Mouse (Mus musculus) stomach, embryonic 15.5 days (tissue): ENCODE results near the gene Sohlh1. TPM values are rescaled to one million over a fixed set of nuclear protein-coding genes. Genes with fewer than 3 reads are reported as not detected.

Source experiments
- ATAC-seq: fragments of 200-750 bp; cut with Nextera tagmentation; 2 replicates; pipeline ENCODE4 v1.8.0; 2017; ENCODE audit warnings: low read depth, moderate number of reproducible peaks, moderate TSS enrichment; ENCODE audit not compliant: insufficient read depth, low FRiP score
- H3K27ac ChIP-seq: fragments of 300-500 bp; sonication (generic); 2 replicates; pipeline ENCODE4 v1.5.1; 2015; ENCODE audit warnings: mild to moderate bottlenecking, inconsistent platforms
- H3K27me3 ChIP-seq: fragments of 300-500 bp; sonication (generic); replicated peaks from 2 replicates; pipeline ENCODE4 v1.6.1; 2015; ENCODE audit warnings: inconsistent platforms
- H3K36me3 ChIP-seq: fragments of 300-500 bp; sonication (generic); 2 replicates; pipeline ENCODE4 v1.6.1; 2015; ENCODE audit warnings: inconsistent platforms
- H3K4me1 ChIP-seq: fragments of 300-500 bp; sonication (generic); 2 replicates; pipeline ENCODE4 v1.6.1; 2015; ENCODE audit warnings: inconsistent platforms
- H3K4me2 ChIP-seq: fragments of 300-500 bp; sonication (generic); 2 replicates; pipeline ENCODE4 v1.6.1; 2015; ENCODE audit warnings: mild to moderate bottlenecking, inconsistent platforms
- H3K4me3 ChIP-seq: fragments of 300-500 bp; sonication (generic); replicated peaks from 2 replicates; pipeline ENCODE4 v1.5.1; 2015; ENCODE audit warnings: inconsistent platforms
- H3K9ac ChIP-seq: fragments of 300-500 bp; sonication (generic); 2 replicates; pipeline ENCODE4 v1.6.1; 2015; ENCODE audit warnings: inconsistent platforms
- H3K9me3 ChIP-seq: fragments of 300-500 bp; sonication (generic); 2 replicates; pipeline ENCODE4 v1.6.1; 2016; ENCODE audit warnings: inconsistent platforms
- WGBS: fragments of 180-500 bp; shearing (Covaris S2); methylation state at CpG from one replicate; pipeline ENCODE4 v1.1.7; 2015; 5-methylcytosine and 5-hydroxymethylcytosine counted together
- polyA plus RNA-seq: library from polyadenylated mRNA; unstranded; fragments of >200 nt; fragmentation: Nextera tagmentation; extraction: Ambion mirVana; gene quantifications from 2 replicates; pipeline ENCODE4 v1.2.1, GENCODE M21; 2015

Gene Sohlh1
- polyA plus RNA-seq, 1 experiment from 2014 or later, result not detected

DNA sequence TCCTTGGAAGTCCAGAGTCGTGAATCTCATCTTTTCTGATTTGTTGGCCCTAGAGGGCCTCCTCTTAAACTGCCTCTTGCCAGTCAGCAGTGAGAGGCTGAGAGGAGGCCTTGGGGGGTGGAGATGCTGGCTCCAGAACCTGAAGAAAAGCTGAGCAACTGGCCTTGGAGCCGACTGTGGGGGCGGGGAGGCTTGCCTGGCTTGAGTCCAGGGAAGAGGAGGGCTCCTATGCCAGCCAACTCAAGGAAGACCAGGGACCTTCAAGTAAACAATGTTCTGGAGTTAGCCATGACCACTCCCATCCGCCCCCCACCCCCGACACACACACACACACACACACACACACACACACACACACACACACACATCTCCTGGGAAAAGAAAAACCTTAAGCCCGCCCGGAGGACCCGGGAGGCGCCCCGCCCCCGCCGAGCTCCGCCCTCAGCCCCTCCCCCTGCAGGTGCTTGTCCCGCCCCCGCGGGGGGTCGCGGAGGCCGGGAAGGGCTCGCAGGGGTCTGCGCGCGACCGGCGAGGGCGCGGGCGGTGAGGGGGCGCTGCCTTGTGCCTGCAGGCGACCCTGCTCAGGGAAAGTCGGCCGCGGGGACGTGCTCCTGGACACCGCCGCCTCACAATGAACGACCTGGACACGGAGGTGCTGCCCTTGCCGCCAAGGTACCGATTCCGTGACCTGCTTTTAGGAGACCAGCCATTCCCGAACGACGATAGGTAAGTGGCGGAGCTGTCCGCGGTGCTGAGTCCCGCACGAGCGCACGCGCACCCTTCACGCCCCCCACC is 16.5 kb upstream of the Sohlh1 start, which contains the start of gene Kcnt1:
Kcnt1 (plus strand) TSS at position 398 of the 795 bp plus-strand sequence.
- peaks cover 18% of the 10 kb centered on the region for H3K4me1 ChIP-seq
- under 1% methylated on average over 48 of the region's 53 CpGs for WGBS
- ATAC-seq, result no peak
- peak within 1 kb of the TSS; percentile 94 for H3K4me2 ChIP-seq
- peak within 1 kb of the TSS; percentile 47 for H3K4me3 ChIP-seq
- peaks cover 35% of the 10 kb centered on the region for H3K27me3 ChIP-seq
- H3K36me3 ChIP-seq, result no peaks in the 10 kb centered on the region
- H3K9ac ChIP-seq, result no peak within 1 kb of the TSS
- no peak within 1 kb of the TSS for H3K27ac ChIP-seq
- H3K9me3 ChIP-seq, result no peaks in the 10 kb centered on the region

DNA sequence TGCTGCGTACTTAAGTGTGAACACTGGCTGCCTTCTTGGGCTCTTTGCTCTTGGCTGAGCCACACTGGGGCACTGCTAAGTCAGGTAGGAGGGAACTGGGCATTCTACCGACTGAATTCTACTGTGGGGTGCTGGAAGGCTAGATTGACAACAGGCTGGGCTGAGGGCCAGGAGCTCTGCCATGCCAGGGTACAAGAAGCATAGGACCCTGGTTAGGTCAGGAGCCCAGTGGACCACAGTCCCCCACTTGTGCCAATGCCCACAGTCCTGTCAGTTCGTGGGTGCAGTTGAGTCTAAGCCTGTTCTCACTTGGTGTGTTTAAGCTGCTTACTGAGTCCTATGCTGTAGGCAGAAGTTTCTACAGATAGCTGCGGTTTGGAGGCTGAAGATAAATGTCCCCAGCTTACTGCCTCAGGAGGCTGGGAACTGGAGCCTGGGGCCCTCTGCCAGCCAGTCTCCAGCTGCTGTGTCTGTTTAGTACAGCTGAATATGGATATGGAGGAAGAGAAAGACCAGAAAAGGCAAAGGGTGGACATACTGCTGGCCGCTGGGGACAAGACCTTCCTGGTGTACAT is 15.7 kb upstream of the Sohlh1 start:
- Histone ChIP-seq H3K4me2 (peak overlapping the region; percentile 94), H3K9me3 (no peaks in the 10 kb centered on the region), H3K36me3 (no peaks in the 10 kb centered on the region), H3K4me1 (peaks cover 18% of the 10 kb centered on the region), H3K9ac (no peak overlapping the region), H3K4me3 (no peak overlapping the region), H3K27me3 (peaks cover 35% of the 10 kb centered on the region), H3K27ac (no peak overlapping the region)
- WGBS, result 58% methylated on average over 5 of the region's 5 CpGs
- no peak for ATAC-seq

DNA sequence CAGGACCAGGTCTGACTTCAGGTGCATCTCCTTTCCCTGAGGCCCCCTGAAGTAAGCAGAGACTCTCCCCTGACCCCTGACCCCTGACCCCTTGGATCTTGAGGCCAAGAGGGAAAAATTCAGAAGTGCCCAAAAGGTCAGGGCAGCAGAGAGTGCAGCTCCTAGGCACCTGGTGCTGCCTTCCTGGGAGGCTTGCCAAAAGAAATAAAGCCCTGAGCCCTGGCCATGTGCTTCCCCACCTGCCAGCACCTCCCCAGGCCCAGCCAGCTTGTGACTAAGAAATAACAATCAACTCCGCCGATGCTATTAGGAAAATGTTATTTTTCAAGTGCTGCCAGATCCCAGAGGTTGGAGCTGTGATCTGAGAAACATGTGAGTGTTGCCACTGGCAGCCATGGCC is 15.0 kb upstream of the Sohlh1 start:
- Histone ChIP-seq H3K27ac (no peak overlapping the region), H3K4me1 (peaks cover 18% of the 10 kb centered on the region), H3K9me3 (no peaks in the 10 kb centered on the region), H3K9ac (no peak overlapping the region), H3K4me2 (no peak overlapping the region), H3K4me3 (no peak overlapping the region), H3K27me3 (peaks cover 35% of the 10 kb centered on the region), H3K36me3 (no peaks in the 10 kb centered on the region)
- no peak for ATAC-seq
- 56% methylated on average over 2 of the region's 2 CpGs for WGBS

DNA sequence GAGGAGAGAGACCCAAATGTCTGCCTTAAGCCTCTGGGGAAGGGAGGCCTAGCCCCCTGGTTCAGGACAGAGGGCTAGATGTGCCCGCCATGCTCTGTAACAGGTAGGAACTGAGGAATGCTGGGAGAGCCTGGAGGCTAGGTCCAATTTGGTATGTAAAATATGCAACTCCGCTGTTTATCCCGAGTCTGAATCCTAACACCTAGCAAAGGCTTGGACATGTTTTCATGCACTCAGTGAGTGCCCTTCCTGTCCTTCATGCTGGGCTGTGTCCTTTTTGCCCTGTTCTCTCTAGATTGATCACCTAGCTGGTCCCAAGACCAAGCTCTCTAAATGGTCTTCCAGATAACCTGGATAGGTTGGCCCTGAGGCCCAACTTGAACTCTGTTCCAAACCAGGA is 12.8 kb upstream of the Sohlh1 start:
- Histone ChIP-seq H3K27ac (no peak overlapping the region), H3K36me3 (no peaks in the 10 kb centered on the region), H3K27me3 (peaks cover 23% of the 10 kb centered on the region), H3K9ac (no peak overlapping the region), H3K9me3 (no peaks in the 10 kb centered on the region), H3K4me1 (peaks cover 18% of the 10 kb centered on the region), H3K4me2 (no peak overlapping the region), H3K4me3 (no peak overlapping the region)
- WGBS, result 74% methylated on average over 3 of the region's 3 CpGs
- ATAC-seq, result no peak

DNA sequence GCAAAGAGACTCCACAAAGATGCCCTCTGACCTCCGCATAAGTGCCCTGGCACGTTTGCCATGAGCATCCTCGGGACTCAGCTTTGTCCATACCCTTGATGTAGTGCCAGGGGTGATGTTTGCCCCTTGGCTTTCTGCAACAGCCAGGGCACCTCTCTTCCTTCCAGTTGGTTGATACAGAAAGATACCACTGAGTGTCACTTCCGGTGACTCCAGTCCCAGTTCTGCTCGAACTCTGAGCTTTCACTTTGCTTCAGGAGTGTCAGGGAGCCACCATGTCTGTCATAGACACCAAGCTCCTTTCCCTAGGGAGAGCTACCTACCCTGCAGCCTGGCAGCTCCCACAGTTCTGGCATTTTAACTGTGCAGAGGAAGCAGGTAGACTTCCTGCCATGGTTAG is 7.0 kb upstream of the Sohlh1 start:
- WGBS, result 60% methylated on average over 5 of the region's 5 CpGs
- H3K4me2 ChIP-seq, result no peak overlapping the region
- no peaks in the 10 kb centered on the region for H3K36me3 ChIP-seq
- H3K9me3 ChIP-seq, result no peaks in the 10 kb centered on the region
- H3K27me3 ChIP-seq, result no peaks in the 10 kb centered on the region
- no peak for ATAC-seq
- no peak overlapping the region for H3K27ac ChIP-seq
- no peak overlapping the region for H3K4me3 ChIP-seq
- no peak overlapping the region for H3K9ac ChIP-seq
- H3K4me1 ChIP-seq, result no peaks in the 10 kb centered on the region

DNA sequence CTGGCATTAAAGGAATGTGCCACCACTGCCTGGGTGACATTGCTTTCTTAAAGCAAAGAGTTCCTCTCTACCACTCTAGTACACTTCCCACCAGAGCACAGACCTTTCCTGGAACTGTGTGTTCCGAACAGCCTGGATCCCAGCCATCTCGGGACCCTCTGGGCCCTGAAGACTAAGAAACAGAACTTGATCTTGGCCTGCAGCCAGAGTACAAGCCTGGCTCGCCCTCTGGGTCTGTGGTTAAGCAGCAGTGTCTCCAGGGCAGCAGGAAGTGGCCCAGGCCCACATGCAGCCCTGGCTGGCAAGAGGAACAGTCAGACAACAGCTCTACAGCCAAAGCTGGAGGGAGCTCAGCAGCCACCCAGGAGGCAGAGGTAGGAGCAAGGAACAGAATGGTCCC is 5.6 kb upstream of the Sohlh1 start:
- H3K27me3 ChIP-seq, result no peaks in the 10 kb centered on the region
- 41% methylated on average over 3 of the region's 3 CpGs for WGBS
- no peak overlapping the region for H3K4me2 ChIP-seq
- H3K9me3 ChIP-seq, result no peaks in the 10 kb centered on the region
- H3K36me3 ChIP-seq, result no peaks in the 10 kb centered on the region
- ATAC-seq, result no peak
- no peaks in the 10 kb centered on the region for H3K4me1 ChIP-seq
- no peak overlapping the region for H3K4me3 ChIP-seq
- H3K27ac ChIP-seq, result no peak overlapping the region
- no peak overlapping the region for H3K9ac ChIP-seq

DNA sequence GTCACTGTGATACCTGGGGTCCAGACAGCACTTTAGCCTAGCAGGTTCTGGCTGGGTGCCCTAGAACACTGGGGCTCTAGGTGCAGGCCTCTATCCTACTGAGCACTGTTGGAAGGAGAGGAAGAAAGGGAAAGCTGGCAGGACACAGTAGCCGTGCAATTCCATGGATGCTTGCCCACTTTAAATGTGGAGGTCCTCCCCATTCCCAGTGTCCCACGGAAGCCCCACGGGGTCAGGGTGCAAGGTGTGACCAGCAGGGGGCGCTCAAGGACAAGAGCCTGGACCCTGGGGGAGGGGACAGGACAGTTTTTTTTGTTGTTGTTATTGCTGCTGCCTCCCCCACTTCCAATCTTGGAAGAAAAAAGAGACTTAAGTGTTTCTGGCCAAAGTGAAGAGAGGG is 3.3 kb upstream of the Sohlh1 start:
- no peaks in the 10 kb centered on the region for H3K36me3 ChIP-seq
- no peak overlapping the region for H3K4me2 ChIP-seq
- H3K9ac ChIP-seq, result no peak overlapping the region
- H3K4me3 ChIP-seq, result no peak overlapping the region
- no peak for ATAC-seq
- no peak overlapping the region for H3K27ac ChIP-seq
- no peaks in the 10 kb centered on the region for H3K4me1 ChIP-seq
- WGBS, result 16% methylated on average over 4 of the region's 4 CpGs
- H3K27me3 ChIP-seq, result no peaks in the 10 kb centered on the region
- no peaks in the 10 kb centered on the region for H3K9me3 ChIP-seq

DNA sequence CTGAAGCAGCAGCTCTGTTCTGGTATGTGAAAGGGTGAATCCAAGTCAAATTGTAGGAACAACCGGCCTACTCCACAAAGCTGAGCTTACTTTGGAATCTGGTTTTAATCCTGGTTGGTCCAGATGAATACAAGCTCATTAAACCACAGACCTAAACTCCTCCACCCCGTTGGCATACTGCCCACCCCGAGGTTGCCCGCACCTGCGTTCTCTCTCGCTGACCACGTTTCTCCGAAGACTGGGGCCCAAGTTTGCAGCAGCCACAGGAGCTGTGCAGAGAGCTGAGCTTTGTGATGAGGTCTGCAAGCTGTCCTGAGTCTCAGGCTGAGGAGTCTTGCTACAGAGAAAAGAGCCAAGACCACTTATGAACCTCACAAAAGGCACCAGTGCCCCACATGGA is 532 bp downstream of the Sohlh1 start:
- Histone ChIP-seq H3K27me3 (no peaks in the 10 kb centered on the region), H3K36me3 (no peaks in the 10 kb centered on the region), H3K4me2 (no peak overlapping the region), H3K4me1 (no peaks in the 10 kb centered on the region), H3K27ac (no peak overlapping the region), H3K4me3 (no peak overlapping the region), H3K9me3 (no peaks in the 10 kb centered on the region), H3K9ac (no peak overlapping the region)
- 74% methylated on average over 8 of the region's 8 CpGs for WGBS
- ATAC-seq, result no peak

DNA sequence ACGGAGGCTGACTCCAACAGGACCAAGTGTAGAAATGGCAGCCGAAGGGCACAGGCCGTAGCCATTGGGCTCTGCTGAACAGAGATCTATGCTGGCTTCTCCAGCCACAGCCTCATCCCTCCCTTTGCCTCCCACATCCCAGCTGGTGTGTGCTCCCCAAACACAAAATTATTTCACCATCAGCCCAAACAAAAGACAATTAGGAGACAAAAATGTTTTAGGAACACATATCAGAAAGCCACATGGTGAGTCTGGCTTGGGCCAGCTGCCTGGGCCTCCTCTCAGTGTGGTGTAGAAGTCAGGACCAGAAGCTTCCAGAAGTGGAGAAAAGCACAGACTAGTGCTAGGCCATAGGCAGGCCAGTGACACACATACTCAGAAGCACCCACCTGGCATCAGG is 3.0 kb downstream of the Sohlh1 start:
- H3K9me3 ChIP-seq, result no peaks in the 10 kb centered on the region
- 80% methylated on average over 3 of the region's 3 CpGs for WGBS
- no peak overlapping the region for H3K9ac ChIP-seq
- H3K4me1 ChIP-seq, result no peaks in the 10 kb centered on the region
- ATAC-seq, result no peak
- H3K4me3 ChIP-seq, result no peak overlapping the region
- H3K36me3 ChIP-seq, result no peaks in the 10 kb centered on the region
- no peak overlapping the region for H3K4me2 ChIP-seq
- no peak overlapping the region for H3K27ac ChIP-seq
- H3K27me3 ChIP-seq, result no peaks in the 10 kb centered on the region

DNA sequence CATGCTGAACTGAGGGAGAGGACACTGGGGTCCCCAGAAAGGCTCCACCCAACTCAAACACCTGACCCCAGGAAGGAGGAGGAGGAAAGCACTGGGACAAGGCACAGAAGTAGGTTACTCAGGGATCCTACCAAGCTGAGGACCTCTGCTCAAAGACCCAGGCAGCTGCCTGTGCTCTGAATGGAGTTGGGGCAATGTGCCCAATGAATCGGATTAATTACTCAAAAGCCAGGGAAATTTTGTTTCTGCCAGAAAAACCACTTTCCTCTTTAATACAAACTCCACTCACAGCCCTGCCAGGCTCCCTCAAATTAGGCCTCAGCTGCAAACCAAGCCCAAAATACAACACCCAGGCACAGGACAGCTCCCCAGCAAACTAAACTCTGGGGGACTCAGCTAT is 4.3 kb downstream of the Sohlh1 start:
- no peaks in the 10 kb centered on the region for H3K4me1 ChIP-seq
- H3K9me3 ChIP-seq, result no peaks in the 10 kb centered on the region
- 71% methylated on average over 1 of the region's 1 CpGs for WGBS
- H3K4me2 ChIP-seq, result no peak overlapping the region
- no peaks in the 10 kb centered on the region for H3K36me3 ChIP-seq
- no peak overlapping the region for H3K27ac ChIP-seq
- ATAC-seq, result no peak
- H3K4me3 ChIP-seq, result no peak overlapping the region
- no peaks in the 10 kb centered on the region for H3K27me3 ChIP-seq
- no peak overlapping the region for H3K9ac ChIP-seq

DNA sequence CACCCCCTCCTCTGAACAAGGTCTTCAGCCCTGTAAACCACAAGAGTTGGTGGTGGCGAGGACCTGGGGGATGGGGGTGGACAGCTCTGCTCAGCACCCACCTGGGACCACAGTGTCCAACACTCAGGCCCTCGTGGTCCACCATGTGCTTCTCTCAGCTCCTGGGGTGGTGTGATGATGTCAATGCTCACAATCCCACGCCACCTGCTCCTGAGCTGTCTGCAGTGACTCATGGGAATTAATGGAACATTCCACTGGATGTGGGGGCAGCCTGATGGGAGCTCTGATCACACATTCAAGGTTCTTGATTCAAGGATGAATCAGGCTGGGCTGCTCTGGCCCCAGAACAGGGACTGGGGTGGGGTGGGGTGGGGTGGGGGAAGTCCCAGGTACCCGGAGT is 4.9 kb downstream of the Sohlh1 start:
- Histone ChIP-seq H3K27ac (no peak overlapping the region), H3K4me1 (no peaks in the 10 kb centered on the region), H3K9ac (no peak overlapping the region), H3K4me2 (no peak overlapping the region), H3K27me3 (no peaks in the 10 kb centered on the region), H3K36me3 (no peaks in the 10 kb centered on the region), H3K9me3 (no peaks in the 10 kb centered on the region), H3K4me3 (no peak overlapping the region)
- WGBS, result 63% methylated on average over 4 of the region's 4 CpGs
- no peak for ATAC-seq

DNA sequence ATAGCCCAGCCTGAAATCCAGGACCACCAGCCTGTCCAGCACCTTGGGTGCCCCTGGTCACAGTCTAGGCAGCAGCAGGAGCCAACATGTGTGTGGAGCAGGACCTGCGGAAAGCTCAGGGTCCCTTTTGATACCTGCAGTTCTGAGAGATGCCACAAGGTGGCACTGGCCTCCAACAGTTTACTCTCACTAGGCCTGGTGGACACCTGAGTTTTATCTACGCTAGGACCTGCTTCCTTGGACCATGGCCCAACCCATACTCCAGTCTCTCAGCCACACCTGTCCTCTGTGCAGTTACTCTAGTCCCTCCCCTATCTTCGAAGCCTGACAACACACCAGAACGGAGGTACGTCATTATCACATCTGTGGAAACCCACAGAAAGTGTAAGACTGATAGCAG is 10.8 kb downstream of the Sohlh1 start:
- Histone ChIP-seq H3K9me3 (no peaks in the 10 kb centered on the region), H3K4me2 (no peak overlapping the region), H3K9ac (no peak overlapping the region), H3K4me3 (no peak overlapping the region), H3K27ac (no peak overlapping the region), H3K4me1 (no peaks in the 10 kb centered on the region), H3K27me3 (no peaks in the 10 kb centered on the region), H3K36me3 (no peaks in the 10 kb centered on the region)
- no peak; the same call in 1 of the 2 replicates for ATAC-seq
- 36% methylated on average over 5 of the region's 5 CpGs for WGBS
